Mouse (Mus musculus): ENCODE results near the gene Olfr171. TPM values are rescaled to one million over a fixed set of nuclear protein-coding genes. Genes with fewer than 3 reads are reported as not detected.

The Olfr171 gene
- not detected for polyA plus RNA-seq (2014; fragmentation: Illumina TruSeq; extraction: RNeasy Lipid Tissue Mini Kit (QIAGEN cat#74804))

GRCm38 (mm10) chr16:19629816-19630215 is at the start of gene Olfr171:
Olfr171 (minus strand) TSS chr16:19629916.

GRCm38 (mm10) chr16:19611782-19612181 is 17.9 kb downstream of the Olfr171 start, which contains the start of gene Olfr170:
Olfr170 (minus strand) TSS chr16:19611882.

Other genes with a start within 250 kb of the Olfr171 start
- gene Olfr165, start 206.8 kb downstream of the Olfr171 start, polyA plus RNA-seq (2014; fragmentation: Illumina TruSeq; extraction: RNeasy Lipid Tissue Mini Kit (QIAGEN cat#74804)): not detected
- gene Olfr166, start 146.2 kb downstream of the Olfr171 start, polyA plus RNA-seq (2014; fragmentation: Illumina TruSeq; extraction: RNeasy Lipid Tissue Mini Kit (QIAGEN cat#74804)): not detected
- not detected for gene Olfr167, start 107.7 kb downstream of the Olfr171 start, polyA plus RNA-seq (2014; fragmentation: Illumina TruSeq; extraction: RNeasy Lipid Tissue Mini Kit (QIAGEN cat#74804))
- not detected for gene Olfr168, start 94.4 kb downstream of the Olfr171 start, polyA plus RNA-seq (2014; fragmentation: Illumina TruSeq; extraction: RNeasy Lipid Tissue Mini Kit (QIAGEN cat#74804))
- gene Olfr169, start 58.1 kb downstream of the Olfr171 start, polyA plus RNA-seq (2014; fragmentation: Illumina TruSeq; extraction: RNeasy Lipid Tissue Mini Kit (QIAGEN cat#74804)): not detected
- gene Olfr170, start 18.0 kb downstream of the Olfr171 start, polyA plus RNA-seq (2014; fragmentation: Illumina TruSeq; extraction: RNeasy Lipid Tissue Mini Kit (QIAGEN cat#74804)): not detected
- gene Lamp3, start 76.5 kb upstream of the Olfr171 start, polyA plus RNA-seq (2014; fragmentation: Illumina TruSeq; extraction: RNeasy Lipid Tissue Mini Kit (QIAGEN cat#74804)): not detected
- 3.7 TPM for gene B3gnt5, start 130.3 kb upstream of the Olfr171 start, polyA plus RNA-seq (2014; fragmentation: Illumina TruSeq; extraction: RNeasy Lipid Tissue Mini Kit (QIAGEN cat#74804))